8 mouse cellular contexts compared by ENCODE assay signal in the genomic region with DNA sequence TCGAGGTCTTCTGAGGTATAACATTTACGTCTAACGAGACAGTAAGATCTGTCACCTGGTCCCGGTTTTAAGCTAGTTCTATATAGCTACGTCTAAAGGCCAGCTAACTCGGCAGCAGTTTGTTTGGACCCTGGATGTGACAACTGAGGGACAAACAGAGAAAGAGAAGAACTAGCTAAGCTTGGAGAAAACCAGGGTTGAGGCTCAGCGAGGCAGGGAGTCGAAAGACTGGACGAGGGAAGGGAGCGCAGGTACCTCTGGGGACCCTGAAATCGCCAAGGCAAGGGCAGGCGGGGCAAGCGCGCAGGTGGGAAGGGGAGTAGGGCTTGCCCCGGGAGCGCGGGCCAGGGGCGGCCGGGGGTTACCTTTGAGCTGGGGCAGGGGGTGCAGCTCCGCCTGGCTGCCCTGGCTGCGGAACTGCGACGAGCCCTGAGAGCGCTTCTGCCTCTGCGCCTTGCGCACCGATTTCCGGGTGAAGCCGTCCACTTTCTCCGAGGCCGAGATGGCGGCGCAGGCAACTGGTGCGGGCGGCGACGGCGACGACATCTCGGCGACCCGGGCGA. TPM values are rescaled to one million over a fixed set of nuclear protein-coding genes. Genes with fewer than 3 reads are reported as not detected.
DNase-seq lines count a peak whose midpoint lies in the region; ATAC-seq and TF ChIP-seq lines count a peak whose summit lies in the region.

No protein-coding gene starts in this region.

- no peaks in the 10 kb centered on the region for H3K27me3 ChIP-seq in C2C12 (ENCODE audit: control insufficient read depth, insufficient read depth, insufficient read length)
- H3K27me3 ChIP-seq in embryonic facial prominence, embryonic 11.5 days (ENCODE audit: control insufficient read depth, insufficient read depth, low read length): no peaks in the 10 kb centered on the region
- H3K27me3 ChIP-seq in heart, embryonic 16.5 days (ENCODE audit: control insufficient read depth, insufficient read depth, low read length): no peaks in the 10 kb centered on the region
- no peaks in the 10 kb centered on the region for H3K27me3 ChIP-seq in small intestine, adult 2 months (ENCODE audit: control insufficient read depth, insufficient read depth, low read length)

- 1% methylated on average over 31 of the region's 43 CpGs for WGBS in embryonic facial prominence, embryonic 11.5 days
- under 1% methylated on average over 43 of the region's 43 CpGs for WGBS in heart, embryonic 16.5 days
- under 1% methylated on average over 43 of the region's 43 CpGs for WGBS in small intestine, adult 2 months

- peaks cover 54% of the 10 kb centered on the region for H3K79me2 ChIP-seq in C2C12 (ENCODE audit: control insufficient read depth, insufficient read depth)

- H3K9me3 ChIP-seq in embryonic facial prominence, embryonic 11.5 days (replicated peaks; ENCODE audit: control insufficient read depth, low read length): no peaks in the 10 kb centered on the region
- H3K9me3 ChIP-seq in heart, embryonic 16.5 days (replicated peaks; ENCODE audit: control insufficient read depth, low read length): no peaks in the 10 kb centered on the region

- DNase-seq in T-cell, adult 2 months (ENCODE audit: low spot score): peak; percentile 75
- DNase-seq in embryonic facial prominence, embryonic 11.5 days (ENCODE audit: low spot score): peak; percentile 41
- peak; percentile 40 to 72 for DNase-seq in kidney, postnatal 36 days
- DNase-seq in lung, postnatal 14 days: peak; percentile 63
- peak; percentile 58 for DNase-seq in yolk sac, embryonic 10.5 days (ENCODE audit: low spot score)

- no peaks in the 10 kb centered on the region for H3K4me1 ChIP-seq in embryonic facial prominence, embryonic 11.5 days (ENCODE audit: control insufficient read depth, insufficient read depth, low read length)
- peaks cover 20% of the 10 kb centered on the region for H3K4me1 ChIP-seq in heart, embryonic 16.5 days (ENCODE audit: control insufficient read depth, insufficient read depth, low read length)
- peaks cover 4% of the 10 kb centered on the region; the same call in 1 of the 2 replicates for H3K4me1 ChIP-seq in small intestine, adult 2 months (ENCODE audit: control insufficient read depth, insufficient read depth, insufficient read length, low read length)

- no peak for TF ChIP-seq POLR2A in small intestine, adult 2 months (IDR thresholded peaks at IDR 0.05; ENCODE audit: low read depth, low read length)

- no peak for TF ChIP-seq CTCF in C2C12 (IDR thresholded peaks at IDR 0.05; ENCODE audit: control insufficient read depth, insufficient read depth, insufficient read length)
- TF ChIP-seq CTCF in small intestine, adult 2 months (IDR thresholded peaks at IDR 0.05; ENCODE audit: extremely low read depth, insufficient read length, insufficient replicate concordance, low read depth, low read length): no peak

- peak overlapping the region; percentile 76 for H3ac ChIP-seq in C2C12 (ENCODE audit: control insufficient read depth, insufficient read length, low read depth)

- peak overlapping the region; percentile 82 for H3K9ac ChIP-seq in embryonic facial prominence, embryonic 11.5 days (replicated peaks; ENCODE audit: low read length)
- H3K9ac ChIP-seq in heart, embryonic 16.5 days (ENCODE audit: low read length): peak overlapping the region; percentile 97

- peak overlapping the region; percentile 79 for H3K4me2 ChIP-seq in embryonic facial prominence, embryonic 11.5 days (ENCODE audit: low read depth, low read length)
- peak overlapping the region; percentile 87 for H3K4me2 ChIP-seq in heart, embryonic 16.5 days (ENCODE audit: low read depth, low read length)

- H3K27ac ChIP-seq in embryonic facial prominence, embryonic 11.5 days (replicated peaks; ENCODE audit: low read depth, low read length): peak overlapping the region; percentile 82
- H3K27ac ChIP-seq in heart, embryonic 16.5 days (ENCODE audit: low read length): peak overlapping the region; percentile 99
- H3K27ac ChIP-seq in small intestine, adult 2 months (ENCODE audit: insufficient read depth, low read depth, low read length): peak overlapping the region; percentile 95

- H3K36me3 ChIP-seq in C2C12 (ENCODE audit: control insufficient read depth, insufficient read depth): no peaks in the 10 kb centered on the region
- no peaks in the 10 kb centered on the region for H3K36me3 ChIP-seq in embryonic facial prominence, embryonic 11.5 days (replicated peaks; ENCODE audit: control insufficient read depth, insufficient read depth, low read depth, low read length)
- H3K36me3 ChIP-seq in heart, embryonic 16.5 days (ENCODE audit: control insufficient read depth, insufficient read depth): no peaks in the 10 kb centered on the region
- H3K36me3 ChIP-seq in small intestine, adult 2 months (ENCODE audit: control insufficient read depth, insufficient read depth, low read length): no peaks in the 10 kb centered on the region

- H3K4me3 ChIP-seq in C2C12 (ENCODE audit: insufficient read depth, poor library complexity, severe bottlenecking): peak overlapping the region; percentile 72
- peak overlapping the region; percentile 77 for H3K4me3 ChIP-seq in embryonic facial prominence, embryonic 11.5 days (ENCODE audit: low read depth, low read length)
- H3K4me3 ChIP-seq in heart, embryonic 16.5 days (ENCODE audit: low read length): peak overlapping the region; percentile 81
- H3K4me3 ChIP-seq in small intestine, adult 2 months (ENCODE audit: low read depth, low read length): peak overlapping the region; percentile 93

- no peak for ATAC-seq in embryonic facial prominence, embryonic 11.5 days (replicated peaks; ENCODE audit: insufficient number of reproducible peaks, low FRiP score, low TSS enrichment, low read depth)
- ATAC-seq in heart, embryonic 16.5 days (replicated peaks; ENCODE audit: extremely low read depth, insufficient read depth, low FRiP score): no peak

- peaks cover 43% of the 10 kb centered on the region for H3K79me3 ChIP-seq in C2C12 (ENCODE audit: low read depth)

TF ChIP-seq in C2C12, 6 proteins besides CTCF, POLR2A, EP300 and RAD21:
- TF ChIP-seq FOSL1 (IDR thresholded peaks at IDR 0.05; ENCODE audit: insufficient read depth, low read length, poor library complexity, severe bottlenecking) (no peak), MYOD1 (IDR thresholded peaks at IDR 0.05; ENCODE audit: control insufficient read depth, insufficient read length, low read depth) (no peak), MAX (IDR thresholded peaks at IDR 0.05) (no peak), MYOG (IDR thresholded peaks at IDR 0.05; ENCODE audit: control insufficient read depth, extremely low read depth, insufficient read length) (no peak), USF1 (IDR thresholded peaks at IDR 0.05; ENCODE audit: low read depth) (no peak), CEBPB (IDR thresholded peaks at IDR 0.05; ENCODE audit: low read depth) (no peak)

RNA-seq across cellular contexts. Expression of gene Ppp2r5a, which starts 7.1 kb away (rescaled TPM):
- 21.5 TPM for polyA plus RNA-seq in C2C12 (2012; fragmentation: generic; extraction: Trizol)
- 18.8 and 24.8 TPM in 2 replicates for polyA plus RNA-seq in embryonic facial prominence, embryonic 11.5 days (2014; fragmentation: Nextera tagmentation; extraction: Ambion mirVana)
- polyA plus RNA-seq in heart, embryonic 16.5 days (2015; fragmentation: Nextera tagmentation; extraction: Ambion mirVana): 22.8 and 27.2 TPM in 2 replicates
- 18.5 and 46.6 TPM in 2 replicates for polyA plus RNA-seq in small intestine, adult 2 months (2012; rRNA removed)
